Mouse (Mus musculus): ENCODE data around the gene Hexim1. TPM values are rescaled to one million over a fixed set of nuclear protein-coding genes. Genes with fewer than 3 reads are reported as not detected.

The Hexim1 gene
- total and polyA plus RNA-seq, 2 experiments = 10.2 to 12.1 TPM

- H3K36me3 ChIP-seq (ENCODE audit: control insufficient read depth, insufficient read depth, low read length) = no peaks in the 10 kb centered on the region
- no peak overlapping the region for H3K9ac ChIP-seq (ENCODE audit: low read depth, low read length)
- TF ChIP-seq CTCF (IDR thresholded peaks at IDR 0.05; ENCODE audit: low read depth, low read length) (no peak), POLR2A (IDR thresholded peaks at IDR 0.05; ENCODE audit: extremely low read depth, insufficient read depth, low read length) (no peak)
- H3K79me2 ChIP-seq (ENCODE audit: control insufficient read depth, insufficient read depth, low read length) = no peaks in the 10 kb centered on the region; the same call in 1 of the 2 replicates
- no peaks in the 10 kb centered on the region for H3K27me3 ChIP-seq (ENCODE audit: control insufficient read depth, insufficient read depth, low read length)
- 64% methylated on average over 5 of the region's 5 CpGs for WGBS
- no peak for DNase-seq (ENCODE audit: extremely low read depth, low read depth, low spot score)
- H3K4me1 ChIP-seq (ENCODE audit: control insufficient read depth, insufficient read depth, low read length) = peaks cover 2% of the 10 kb centered on the region; the same call in 1 of the 2 replicates
- no peak overlapping the region for H3K27ac ChIP-seq (replicated peaks; ENCODE audit: insufficient read depth, low read depth, low read length)
- no peak overlapping the region for H3K4me3 ChIP-seq (ENCODE audit: insufficient read depth, low read depth, low read length)
Measured at GRCm38 (mm10) chr11:103120315-103120714, 4.3 kb downstream of the Hexim1 start.

DNA sequence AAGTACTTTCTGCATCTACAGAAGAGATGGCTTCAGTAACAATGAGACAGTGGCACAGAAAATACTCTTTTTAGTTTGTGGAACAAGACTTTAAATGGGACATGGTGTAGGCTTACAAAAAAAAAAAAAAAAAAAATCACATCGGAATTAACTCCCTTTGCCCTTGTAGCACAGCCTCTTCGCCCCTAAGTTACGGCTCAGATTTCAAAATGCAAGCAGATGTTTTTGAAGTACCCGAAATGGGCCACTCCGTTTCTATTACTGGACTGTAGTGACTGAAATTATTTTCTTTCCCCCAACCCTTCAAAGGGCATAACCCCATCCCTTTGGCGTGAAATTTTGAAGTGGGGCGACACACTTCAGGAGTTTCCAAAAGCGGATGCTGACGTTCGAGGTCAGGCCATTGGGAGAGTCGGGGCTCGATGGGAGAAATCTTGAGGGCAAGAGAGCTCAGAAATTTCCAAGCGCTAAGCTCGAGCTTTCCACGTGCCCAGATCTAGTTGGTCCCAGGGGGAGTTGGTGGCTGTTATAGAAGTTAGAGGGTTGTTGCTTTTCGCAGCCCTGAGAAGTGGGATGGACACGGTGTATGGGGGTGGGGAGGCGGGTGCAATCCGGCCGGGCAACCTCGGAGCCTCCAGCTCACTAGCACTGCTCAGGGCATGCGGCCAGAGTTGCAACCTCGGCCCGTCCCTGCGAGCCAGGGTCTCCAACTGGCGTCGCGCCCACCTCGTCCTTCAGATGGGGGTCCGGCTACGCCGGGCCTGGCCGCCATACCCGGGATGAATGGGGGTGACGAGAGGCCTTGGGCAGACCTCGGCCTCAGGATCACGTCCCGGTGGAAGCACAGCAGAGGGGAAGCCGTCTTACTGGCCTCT lies 15.9 kb downstream of the Hexim1 start, which contains the start of gene Hexim2:
Gene Hexim2, plus strand, starts transcription at position 729 of the 875 bp plus-strand sequence.
- H3K79me2 ChIP-seq (ENCODE audit: control insufficient read depth, insufficient read depth, low read length) = peaks cover 17% of the 10 kb centered on the region; the same call in 1 of the 2 replicates
- no peak for TF ChIP-seq POLR2A (IDR thresholded peaks at IDR 0.05; ENCODE audit: extremely low read depth, insufficient read depth, low read length)
- no peak for TF ChIP-seq CTCF (IDR thresholded peaks at IDR 0.05; ENCODE audit: low read depth, low read length)
- peak within 1 kb of the TSS; percentile 93 for H3K4me3 ChIP-seq (ENCODE audit: insufficient read depth, low read depth, low read length)
- peak within 1 kb of the TSS; percentile 99 for H3K9ac ChIP-seq (ENCODE audit: low read depth, low read length)
- WGBS = under 1% methylated on average over 39 of the region's 39 CpGs
- no peaks in the 10 kb centered on the region for H3K27me3 ChIP-seq (ENCODE audit: control insufficient read depth, insufficient read depth, low read length)
- H3K27ac ChIP-seq (replicated peaks; ENCODE audit: insufficient read depth, low read depth, low read length) = peak within 1 kb of the TSS; percentile 96
- H3K4me1 ChIP-seq (ENCODE audit: control insufficient read depth, insufficient read depth, low read length) = peaks cover 14% of the 10 kb centered on the region
- DNase-seq (ENCODE audit: extremely low read depth, low read depth, low spot score) = no peak
- no peaks in the 10 kb centered on the region for H3K36me3 ChIP-seq (ENCODE audit: control insufficient read depth, insufficient read depth, low read length)

DNA sequence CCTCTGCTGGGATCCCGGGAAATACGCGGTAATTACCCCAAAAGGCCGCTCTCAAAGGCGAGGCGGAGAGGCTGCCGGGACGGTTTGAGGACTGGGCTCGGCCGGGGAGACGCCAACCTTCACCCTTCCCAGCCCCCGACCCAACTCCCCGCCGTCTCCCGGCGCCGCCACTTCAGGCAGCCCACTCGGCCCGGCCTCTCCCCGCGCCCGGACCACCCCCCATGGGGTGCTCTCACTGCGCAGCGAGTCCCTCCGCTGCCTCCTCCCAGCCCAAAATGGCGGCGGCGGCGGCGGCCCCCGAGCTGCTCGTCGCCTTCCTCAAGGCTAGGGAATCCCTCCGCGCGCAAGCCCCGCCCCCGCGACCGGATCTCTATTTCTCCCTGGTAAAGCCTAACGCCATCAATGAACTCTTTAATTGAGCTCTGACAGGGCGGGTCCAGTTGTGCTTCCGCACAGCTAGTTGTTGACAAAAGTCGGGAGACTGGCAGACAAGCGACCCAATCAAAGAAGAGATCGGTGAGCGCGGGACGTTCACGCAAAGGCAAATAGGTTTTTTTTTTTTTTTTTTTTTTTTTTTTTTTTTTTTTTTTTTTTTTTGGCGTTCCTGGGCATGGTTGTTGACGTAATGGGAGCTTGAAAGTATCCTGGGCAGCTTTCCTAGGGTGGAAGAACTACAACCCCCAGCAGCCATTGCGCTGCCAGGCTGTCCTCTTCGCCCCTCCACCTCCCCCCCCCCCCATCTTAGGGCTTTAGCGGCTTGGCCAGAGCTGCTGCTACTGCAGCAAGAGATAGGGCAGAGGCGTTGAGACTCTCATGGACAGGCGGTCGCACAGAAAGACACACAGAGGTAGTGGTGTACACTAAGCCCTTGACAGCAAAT lies 16.8 kb downstream of the Hexim1 start:
- peak overlapping the region; percentile 99 for H3K9ac ChIP-seq (ENCODE audit: low read depth, low read length)
- peak overlapping the region; percentile 96 for H3K27ac ChIP-seq (replicated peaks; ENCODE audit: insufficient read depth, low read depth, low read length)
- peak; percentile 99 for DNase-seq (ENCODE audit: extremely low read depth, low read depth, low spot score)
- peak overlapping the region; percentile 93 for H3K4me3 ChIP-seq (ENCODE audit: insufficient read depth, low read depth, low read length)
- peak; percentile 87; the same call in 1 of the 2 replicates for TF ChIP-seq POLR2A (IDR thresholded peaks at IDR 0.05; ENCODE audit: extremely low read depth, insufficient read depth, low read length)
- no peak for TF ChIP-seq CTCF (IDR thresholded peaks at IDR 0.05; ENCODE audit: low read depth, low read length)
- WGBS = under 1% methylated on average over 54 of the region's 58 CpGs
- peaks cover 14% of the 10 kb centered on the region for H3K4me1 ChIP-seq (ENCODE audit: control insufficient read depth, insufficient read depth, low read length)
- H3K79me2 ChIP-seq (ENCODE audit: control insufficient read depth, insufficient read depth, low read length) = peaks cover 17% of the 10 kb centered on the region; the same call in 1 of the 2 replicates
- H3K27me3 ChIP-seq (ENCODE audit: control insufficient read depth, insufficient read depth, low read length) = no peaks in the 10 kb centered on the region
- H3K36me3 ChIP-seq (ENCODE audit: control insufficient read depth, insufficient read depth, low read length) = no peaks in the 10 kb centered on the region

- Histone ChIP-seq H3K79me2 (ENCODE audit: control insufficient read depth, insufficient read depth, low read length) (peaks cover 17% of the 10 kb centered on the region; the same call in 1 of the 2 replicates), H3K36me3 (ENCODE audit: control insufficient read depth, insufficient read depth, low read length) (no peaks in the 10 kb centered on the region), H3K4me1 (ENCODE audit: control insufficient read depth, insufficient read depth, low read length) (peaks cover 14% of the 10 kb centered on the region), H3K27me3 (ENCODE audit: control insufficient read depth, insufficient read depth, low read length) (no peaks in the 10 kb centered on the region), H3K9ac (ENCODE audit: low read depth, low read length) (peak overlapping the region; percentile 59), H3K4me3 (ENCODE audit: insufficient read depth, low read depth, low read length) (peak overlapping the region; percentile 30), H3K27ac (replicated peaks; ENCODE audit: insufficient read depth, low read depth, low read length) (peak overlapping the region; percentile 59)
- TF ChIP-seq CTCF (IDR thresholded peaks at IDR 0.05; ENCODE audit: low read depth, low read length) = no peak
- TF ChIP-seq POLR2A (IDR thresholded peaks at IDR 0.05; ENCODE audit: extremely low read depth, insufficient read depth, low read length) = no peak
- 70% methylated on average over 6 of the region's 6 CpGs for WGBS
- no peak for DNase-seq (ENCODE audit: extremely low read depth, low read depth, low spot score)
Measured at GRCm38 (mm10) chr11:103133456-103134185, 17.6 kb downstream of the Hexim1 start.

- no peak for DNase-seq (ENCODE audit: extremely low read depth, low read depth, low spot score)
- H3K27me3 ChIP-seq (ENCODE audit: control insufficient read depth, insufficient read depth, low read length) = no peaks in the 10 kb centered on the region
- peaks cover 12% of the 10 kb centered on the region; the same call in 1 of the 2 replicates for H3K79me2 ChIP-seq (ENCODE audit: control insufficient read depth, insufficient read depth, low read length)
- peaks cover 14% of the 10 kb centered on the region for H3K4me1 ChIP-seq (ENCODE audit: control insufficient read depth, insufficient read depth, low read length)
- no peak overlapping the region for H3K9ac ChIP-seq (ENCODE audit: low read depth, low read length)
- no peaks in the 10 kb centered on the region for H3K36me3 ChIP-seq (ENCODE audit: control insufficient read depth, insufficient read depth, low read length)
- H3K4me3 ChIP-seq (ENCODE audit: insufficient read depth, low read depth, low read length) = no peak overlapping the region
- TF ChIP-seq CTCF (IDR thresholded peaks at IDR 0.05; ENCODE audit: low read depth, low read length) (no peak), POLR2A (IDR thresholded peaks at IDR 0.05; ENCODE audit: extremely low read depth, insufficient read depth, low read length) (no peak)
- 68% methylated on average over 3 of the region's 3 CpGs for WGBS
- H3K27ac ChIP-seq (replicated peaks; ENCODE audit: insufficient read depth, low read depth, low read length) = no peak overlapping the region
Measured at GRCm38 (mm10) chr11:103134221-103134620, 18.2 kb downstream of the Hexim1 start.
